Mouse (Mus musculus) left cerebral cortex, adult 8-10 months (tissue): ENCODE results near the gene Mamdc2. TPM values are rescaled to one million over a fixed set of nuclear protein-coding genes. Genes with fewer than 3 reads are reported as not detected.

Source experiments
- DNase-seq, 2 experiments: peaks; one replicate each; pipeline ENCODE4 v3.0.0; 2022; ENCODE audit warnings: low spot score in 2 of 2
- total RNA-seq, 4 experiments: library from RNA; stranded (reverse); gene quantifications; 2 replicates each; pipeline ENCODE4 v1.2.4; 2022

Gene Mamdc2
- total RNA-seq, 4 experiments from 2014 or later = 0.80 to 2.4 (median 1.3) TPM

DNA sequence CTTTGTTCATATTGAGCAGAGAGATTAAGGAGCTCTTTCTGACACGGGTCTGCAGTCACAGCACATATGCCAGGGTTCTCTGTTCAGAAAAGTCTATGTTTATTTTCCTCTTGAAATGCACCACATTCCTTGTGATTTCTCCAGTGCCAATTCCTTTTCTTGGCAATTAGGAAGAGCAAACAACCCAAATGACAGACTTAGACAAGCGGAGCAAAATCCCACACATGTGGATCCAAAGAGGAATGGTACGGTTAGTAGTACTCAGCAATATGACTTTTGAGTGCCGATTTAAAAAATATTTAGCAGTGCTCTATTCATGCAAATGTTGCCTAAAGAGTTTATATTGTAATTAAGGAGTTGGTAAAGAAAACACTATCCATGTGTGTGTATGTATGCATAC lies 87.7 kb downstream of the Mamdc2 start:
- DNase-seq = no peak

DNA sequence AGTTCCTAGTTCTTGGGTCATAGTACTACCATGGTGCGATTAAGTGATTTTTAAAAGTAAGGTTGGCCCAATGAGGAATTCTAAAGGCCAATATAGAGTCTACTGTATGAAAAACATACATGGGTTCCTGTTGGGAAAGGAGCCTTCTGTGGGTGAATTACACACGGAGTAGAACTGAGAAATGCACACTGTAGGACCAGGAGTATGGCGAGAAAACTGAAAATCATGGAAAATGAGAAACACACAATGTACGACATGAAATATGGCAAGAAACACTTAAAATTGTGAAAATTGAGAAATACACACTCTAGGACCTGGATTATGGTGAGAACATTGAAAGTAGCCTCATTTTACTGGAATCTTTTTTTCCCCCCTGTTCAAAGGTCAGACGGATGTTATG lies 91.0 kb downstream of the Mamdc2 start:
- DNase-seq = no peak

DNA sequence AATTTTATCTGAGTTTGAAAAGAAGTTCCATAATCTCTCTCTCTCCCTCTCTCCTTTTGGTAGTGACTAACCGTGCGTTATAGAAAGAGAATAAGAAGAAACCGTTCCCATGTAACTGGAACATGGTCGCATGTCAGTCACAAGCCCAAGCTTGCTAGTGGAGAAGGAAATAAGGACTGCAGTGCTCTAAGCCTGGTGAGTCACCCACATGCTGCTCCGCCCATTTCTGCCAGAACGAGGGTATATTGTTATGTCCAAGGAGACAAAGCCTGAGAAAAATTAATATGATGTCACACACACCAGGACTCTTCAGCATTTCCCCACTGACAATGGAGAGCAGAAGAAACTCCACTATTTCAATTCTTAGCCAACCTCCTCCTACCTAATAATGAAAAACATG lies 93.5 kb downstream of the Mamdc2 start:
- no peak for DNase-seq

- no peak for DNase-seq
Observed at GRCm38 (mm10) chr19:23353881-23354401, 94.3 kb downstream of the Mamdc2 start.

- DNase-seq = no peak
Observed at GRCm38 (mm10) chr19:23353161-23353560, 95.1 kb downstream of the Mamdc2 start.

- DNase-seq = no peak
Observed at GRCm38 (mm10) chr19:23351808-23352491, 96.3 kb downstream of the Mamdc2 start.

DNA sequence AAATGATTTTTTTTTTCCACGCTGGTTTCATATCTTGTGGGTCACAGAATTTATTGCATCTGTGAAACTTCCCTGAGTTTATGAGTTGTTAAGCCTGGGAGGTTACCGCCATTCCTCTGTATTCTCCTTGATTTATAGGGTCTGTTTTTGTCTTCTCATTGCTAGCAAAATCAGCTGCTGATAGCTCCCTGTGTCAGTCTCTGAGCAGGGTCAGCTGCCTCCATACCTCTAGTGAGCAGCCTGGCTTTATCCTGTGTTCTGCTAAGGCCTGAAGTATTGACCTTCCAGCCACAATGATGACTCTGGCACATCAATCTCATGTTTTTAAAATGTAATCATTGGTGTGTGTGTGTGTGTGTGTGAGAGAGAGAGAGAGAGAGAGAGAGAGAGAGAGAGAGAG lies 98.3 kb downstream of the Mamdc2 start:
- DNase-seq = no peak

DNA sequence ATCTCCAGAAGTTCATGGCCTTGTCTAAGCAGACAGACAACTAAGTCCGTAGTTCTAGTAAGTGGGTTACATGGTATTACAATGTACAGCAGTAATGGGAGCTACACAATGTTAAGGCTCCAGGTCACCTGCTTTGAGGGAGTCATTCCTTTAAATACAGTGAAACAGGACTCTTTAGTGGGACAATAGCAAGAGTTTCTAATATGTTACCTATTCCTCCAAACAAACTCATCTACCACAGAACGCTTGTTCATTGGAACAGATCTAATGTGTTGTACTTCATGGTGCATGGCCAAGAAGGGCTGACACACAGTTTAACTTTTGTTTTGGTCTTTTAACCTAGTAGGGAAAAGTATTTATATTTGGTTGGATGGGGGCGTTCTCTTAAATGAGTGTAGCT lies 105.5 kb downstream of the Mamdc2 start:
- no peak for DNase-seq

DNA sequence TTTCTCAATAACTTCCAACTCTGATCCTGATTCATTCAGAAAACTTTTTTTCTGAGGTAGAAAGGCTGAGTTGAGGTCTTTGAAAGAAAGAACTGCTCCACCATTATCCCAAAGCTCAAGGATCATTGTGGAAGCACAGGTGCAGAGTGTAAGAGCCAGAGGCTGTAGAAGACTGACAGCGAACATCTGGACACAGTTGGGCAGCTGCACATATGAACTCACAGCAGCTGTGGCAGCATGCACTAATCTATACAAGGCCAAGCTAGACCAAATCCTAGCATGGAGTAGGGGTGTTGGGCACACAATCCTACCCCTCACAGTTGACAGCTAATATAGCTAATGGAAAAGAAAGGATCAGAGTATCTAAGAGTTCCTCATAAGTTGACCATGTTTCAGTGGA lies 115.4 kb downstream of the Mamdc2 start:
- no peak for DNase-seq

DNA sequence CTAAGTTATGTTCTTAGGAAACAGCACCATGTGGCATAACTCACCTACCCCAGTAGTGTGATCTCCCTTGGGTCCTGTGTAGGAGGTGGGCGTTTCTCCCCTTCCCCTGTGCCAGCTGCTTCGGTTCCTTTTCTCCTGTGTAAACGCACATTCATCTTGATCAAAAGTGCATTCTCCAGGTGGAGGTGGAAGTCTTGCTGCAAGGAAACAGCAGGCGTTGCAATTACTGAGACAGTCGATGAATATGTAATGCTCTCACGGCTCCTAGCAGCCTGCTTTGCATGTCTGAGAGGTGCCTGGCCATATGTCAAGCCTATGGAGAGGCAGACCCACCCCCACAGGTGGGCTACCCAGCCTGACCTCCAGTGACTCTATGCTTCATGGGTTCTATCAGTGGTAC lies 117.4 kb downstream of the Mamdc2 start:
- peak in 1 of 2 experiments; percentile 43 for DNase-seq

DNA sequence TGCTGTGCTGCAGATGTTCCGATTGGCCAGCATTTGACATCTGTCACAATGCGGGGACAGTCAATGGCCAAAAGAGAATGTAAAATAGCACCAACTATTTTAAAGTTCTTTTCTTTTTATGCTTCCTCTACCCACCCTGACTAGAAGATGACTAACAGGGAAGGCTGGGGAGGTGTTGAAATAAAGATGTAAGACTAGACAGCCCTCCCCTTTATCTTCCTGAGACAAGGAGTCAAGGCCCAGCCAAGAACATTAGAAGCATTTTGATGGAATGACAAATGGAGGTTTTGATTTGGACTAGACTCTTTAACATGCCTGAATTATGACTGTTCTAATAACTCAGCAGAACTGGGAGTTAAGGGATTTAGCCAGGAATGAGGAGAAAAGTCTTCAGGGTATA lies 118.9 kb downstream of the Mamdc2 start:
- DNase-seq = no peak

DNA sequence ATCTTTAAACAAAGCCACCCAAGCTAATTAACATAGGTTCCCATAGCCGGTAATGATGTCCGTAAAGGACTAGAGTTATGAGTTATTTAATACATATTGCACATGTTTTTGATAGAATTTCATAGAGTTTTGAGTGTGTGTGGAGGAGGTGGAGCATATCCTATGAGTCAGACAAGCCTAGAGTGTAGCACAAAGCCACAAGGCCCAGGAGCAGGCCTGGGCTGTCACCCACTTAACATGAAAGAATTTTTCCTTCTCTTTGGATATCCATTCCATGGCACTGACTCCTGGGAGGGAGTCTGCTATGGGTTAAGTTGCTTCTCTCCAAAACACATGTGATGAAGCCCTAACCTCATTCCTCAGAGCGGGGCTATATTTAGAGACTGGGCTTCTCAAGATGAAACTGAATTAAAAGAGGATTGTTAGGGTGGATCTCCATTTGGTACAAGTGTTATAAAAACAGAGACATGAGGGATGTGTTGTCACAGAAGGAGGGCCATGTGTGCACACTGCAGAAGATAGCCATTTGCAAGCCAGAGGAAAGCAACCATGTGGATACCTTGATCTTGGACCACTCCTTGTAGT lies 121.1 kb downstream of the Mamdc2 start:
- no peak for DNase-seq

DNA sequence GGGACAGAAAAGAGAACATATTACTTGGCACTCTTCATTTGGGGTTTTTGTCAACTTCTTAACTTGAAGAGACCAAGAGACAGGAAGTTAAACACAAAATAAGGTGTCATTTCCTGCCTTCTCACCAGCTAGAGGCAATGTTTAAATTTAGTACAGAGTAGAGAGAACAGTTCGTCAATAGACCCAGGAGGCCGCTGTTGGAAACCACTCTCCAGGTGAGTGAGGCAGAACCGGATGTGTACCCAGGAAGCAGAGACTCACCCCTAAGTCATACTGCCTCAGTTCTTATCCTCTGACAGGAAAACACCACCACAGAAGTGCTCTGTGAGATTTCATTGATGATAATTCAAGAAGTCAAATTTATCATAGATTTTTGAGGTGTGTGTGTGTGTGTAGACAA lies 125.1 kb downstream of the Mamdc2 start:
- no peak for DNase-seq

DNA sequence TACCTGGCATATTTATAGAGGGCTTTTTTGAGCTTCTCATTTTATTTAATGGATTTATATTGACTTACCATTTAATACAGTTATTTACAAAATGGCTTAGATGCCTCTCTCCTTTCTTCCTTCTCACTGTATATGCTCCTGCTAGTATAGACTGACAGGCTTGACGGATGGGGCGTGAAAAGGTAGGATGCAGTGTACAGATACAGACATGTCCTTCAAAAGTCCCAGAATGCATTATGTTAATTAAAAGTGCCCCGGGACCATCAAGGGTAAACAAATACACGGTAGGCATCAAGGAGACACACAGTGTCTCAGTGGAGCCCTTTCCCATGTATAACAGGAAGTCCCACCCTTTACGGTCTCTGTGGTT lies 130.3 kb downstream of the Mamdc2 start:
- DNase-seq = no peak

- DNase-seq = no peak
Observed at GRCm38 (mm10) chr19:23317295-23317988, 130.8 kb downstream of the Mamdc2 start.

DNA sequence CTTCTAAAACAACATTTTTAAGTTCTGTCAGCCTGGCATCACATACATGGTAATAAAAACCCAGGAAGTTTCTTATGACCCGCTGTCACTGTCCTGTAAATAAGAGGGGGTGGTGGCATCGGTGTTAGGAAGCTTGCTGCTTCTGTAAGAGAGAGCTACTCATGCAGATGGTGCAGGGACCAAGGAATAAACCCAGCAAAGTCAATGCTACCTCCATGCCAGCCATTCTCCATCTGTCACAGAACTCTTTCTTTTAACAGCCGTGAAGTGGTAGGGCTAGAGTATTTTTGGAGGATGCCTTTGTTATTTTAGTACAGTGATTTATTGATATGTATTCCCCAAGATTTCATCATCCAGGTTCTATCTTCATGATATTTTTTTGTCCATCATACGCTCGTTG lies 131.4 kb downstream of the Mamdc2 start:
- no peak for DNase-seq

DNA sequence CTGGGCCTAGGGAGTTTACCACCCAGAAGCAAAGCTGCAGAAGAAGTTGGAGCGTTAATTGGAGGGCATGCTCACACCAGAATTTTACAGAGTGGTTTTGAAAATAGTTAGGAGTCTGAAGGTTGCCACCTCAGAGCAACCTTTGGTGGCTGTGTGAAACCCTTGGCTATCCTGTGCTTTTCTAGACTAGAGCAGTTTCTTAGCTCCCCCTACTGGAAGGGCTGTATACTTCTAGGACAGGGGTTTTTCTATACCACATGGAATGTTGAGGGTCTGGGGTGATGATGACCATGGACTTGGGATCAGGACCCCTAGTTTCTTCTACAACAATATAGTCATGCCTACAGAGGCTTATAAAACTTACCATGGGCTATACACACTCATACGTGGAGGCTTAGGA lies 138.3 kb downstream of the Mamdc2 start:
- DNase-seq = no peak

- DNase-seq = no peak
Observed at GRCm38 (mm10) chr19:23306671-23307070, 141.6 kb downstream of the Mamdc2 start.

DNA sequence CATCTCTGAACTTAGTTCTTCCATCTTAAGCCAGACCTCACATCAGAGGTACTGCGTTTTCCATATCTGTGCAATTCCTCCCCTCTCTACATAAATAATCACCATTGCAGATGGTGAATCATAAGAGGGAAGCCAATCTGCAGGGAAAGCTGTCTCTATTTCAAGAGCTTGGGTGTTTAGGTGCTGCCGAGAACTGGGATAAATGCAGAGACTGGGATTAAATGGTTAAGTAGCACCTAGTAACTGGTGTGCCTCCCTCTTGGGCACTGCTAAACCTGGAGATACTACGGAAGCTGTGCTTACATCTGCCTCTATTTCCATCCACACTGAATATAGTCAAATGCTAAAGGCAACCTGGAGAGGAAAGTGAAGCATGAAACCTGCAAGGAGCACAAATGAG lies 148.3 kb downstream of the Mamdc2 start:
- DNase-seq = peak in 1 of 2 experiments; percentile 48

GRCm38 (mm10) chr19:23298917-23299316 lies 149.3 kb downstream of the Mamdc2 start:
- no peak for DNase-seq

DNA sequence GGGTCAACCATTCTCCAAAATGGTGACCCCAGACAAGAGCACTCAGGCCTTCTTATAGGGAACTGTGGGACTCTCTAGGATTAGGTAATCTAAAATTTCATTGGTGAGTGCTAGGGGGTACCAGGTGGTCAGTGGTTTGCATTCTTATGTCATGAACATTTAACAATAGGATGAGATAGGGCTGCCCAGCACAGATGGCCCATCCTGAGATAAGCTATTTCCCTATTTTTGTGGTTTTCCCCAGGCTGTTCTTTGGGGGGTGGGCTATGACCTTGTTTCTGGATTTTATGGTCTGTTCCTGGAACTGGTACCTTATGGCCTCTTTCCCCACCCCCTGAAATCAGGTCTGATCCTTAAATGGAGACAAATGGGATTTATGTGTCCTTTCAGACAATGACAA lies 151.1 kb downstream of the Mamdc2 start:
- no peak for DNase-seq

GRCm38 (mm10) chr19:23289251-23289650 lies 159.0 kb downstream of the Mamdc2 start:
- DNase-seq = no peak
